Mouse (Mus musculus) forebrain, embryonic 10.5 days (tissue): ENCODE results near the gene Wnt6. TPM values are rescaled to one million over a fixed set of nuclear protein-coding genes. Genes with fewer than 3 reads are reported as not detected.
A peak's percentile ranks its signal among the peaks of the same experiment; 100 is the strongest.
"Not testable (repeated sequence)": the region's sequence is repeated elsewhere in the genome, so short reads cannot be mapped to it uniquely, and the experiment has no call there.

Source experiments
- DNase-seq: peaks from one replicate; pipeline ENCODE4 v3.0.0-alpha.2; 2017; ENCODE audit warnings: low spot score; ENCODE audit errors: extremely low spot score
- H3K27ac ChIP-seq: fragments of 300-500 bp; sonication (generic); 2 replicates; pipeline ENCODE4 v1.5.1; 2016; ENCODE audit warnings: mild to moderate bottlenecking
- H3K27me3 ChIP-seq: fragments of 300-500 bp; sonication (generic); 2 replicates; pipeline ENCODE4 v1.6.1; 2016; ENCODE audit warnings: mild to moderate bottlenecking; ENCODE audit not compliant: poor library complexity, severe bottlenecking
- H3K36me3 ChIP-seq: fragments of 300-500 bp; sonication (generic); replicated peaks from 2 replicates; pipeline ENCODE4 v1.6.1; 2016; ENCODE audit warnings: mild to moderate bottlenecking, moderate library complexity
- H3K4me1 ChIP-seq: fragments of 300-500 bp; sonication (generic); 2 replicates; pipeline ENCODE4 v1.6.1; 2016
- H3K4me3 ChIP-seq: fragments of 300-500 bp; sonication (generic); 2 replicates; pipeline ENCODE4 v1.5.1; 2016; ENCODE audit warnings: mild to moderate bottlenecking, moderate library complexity
- H3K9me3 ChIP-seq: fragments of 300-500 bp; sonication (generic); 2 replicates; pipeline ENCODE4 v1.6.1; 2016; ENCODE audit warnings: mild to moderate bottlenecking, moderate library complexity
- WGBS: fragments of 180-500 bp; shearing (Covaris S2); methylation state at CpG from one replicate; pipeline ENCODE4 v1.1.7; 2016; 5-methylcytosine and 5-hydroxymethylcytosine counted together
- polyA plus RNA-seq: library from polyadenylated mRNA; unstranded; fragments of >200 nt; fragmentation: Nextera tagmentation; extraction: Ambion mirVana; gene quantifications from 2 replicates; pipeline ENCODE4 v1.2.1, GENCODE M21; 2016

Wnt6 gene
- polyA plus RNA-seq, 1 experiment from 2014 or later, result 9.1 TPM

- Histone ChIP-seq H3K27me3 (peaks cover 100% of the 10 kb centered on the region), H3K9me3 (no peaks in the 10 kb centered on the region), H3K36me3 (no peaks in the 10 kb centered on the region), H3K4me1 (peaks cover 79% of the 10 kb centered on the region), H3K4me3 (peak overlapping the region; percentile 58), H3K27ac (peak overlapping the region; percentile 53)
- peak; percentile 76 for DNase-seq
- under 1% methylated on average over 57 of the region's 57 CpGs for WGBS
These were observed 31.3 kb downstream of the Wnt6 start for GRCm38 (mm10) chr1:74802795-74803656.

- Histone ChIP-seq H3K9me3 (no peaks in the 10 kb centered on the region), H3K4me1 (peaks cover 76% of the 10 kb centered on the region), H3K27ac (no peak overlapping the region), H3K27me3 (peaks cover 100% of the 10 kb centered on the region), H3K36me3 (no peaks in the 10 kb centered on the region), H3K4me3 (no peak overlapping the region)
- 4% methylated on average over 10 of the region's 10 CpGs for WGBS
- no peak for DNase-seq
These were observed 32.6 kb downstream of the Wnt6 start for GRCm38 (mm10) chr1:74804211-74804870.

- Histone ChIP-seq H3K4me1 (peaks cover 65% of the 10 kb centered on the region), H3K27ac (no peak overlapping the region)
- WGBS, result 9% methylated on average over 4 of the region's 4 CpGs
These were observed 33.7 kb downstream of the Wnt6 start for GRCm38 (mm10) chr1:74805340-74805835.

GRCm38 (mm10) chr1:74805843-74806242, 34.2 kb downstream of the Wnt6 start:
- H3K4me1 ChIP-seq, result peaks cover 61% of the 10 kb centered on the region

More at GRCm38 (mm10) chr1:74805340-74805835, 33.7 kb downstream of the Wnt6 start:
- no peaks in the 10 kb centered on the region for H3K36me3 ChIP-seq
- no peak for DNase-seq
- peaks cover 100% of the 10 kb centered on the region for H3K27me3 ChIP-seq
- H3K9me3 ChIP-seq, result no peaks in the 10 kb centered on the region
- H3K4me3 ChIP-seq, result no peak overlapping the region

GRCm38 (mm10) chr1:74806360-74807311, 34.9 kb downstream of the Wnt6 start:
- no peaks in the 10 kb centered on the region for H3K9me3 ChIP-seq
- DNase-seq, result peak; percentile 59
- H3K27me3 ChIP-seq, result peaks cover 100% of the 10 kb centered on the region
- peak overlapping the region; percentile 47 for H3K4me3 ChIP-seq
- H3K36me3 ChIP-seq, result no peaks in the 10 kb centered on the region
- WGBS, result under 1% methylated on average over 38 of the region's 38 CpGs
- H3K27ac ChIP-seq, result peak overlapping the region; percentile 44; the same call in 1 of the 2 replicates
- H3K4me1 ChIP-seq, result peaks cover 58% of the 10 kb centered on the region

More at GRCm38 (mm10) chr1:74805843-74806242, 34.2 kb downstream of the Wnt6 start:
- Histone ChIP-seq H3K4me3 (no peak overlapping the region), H3K27ac (no peak overlapping the region), H3K36me3 (no peaks in the 10 kb centered on the region), H3K9me3 (no peaks in the 10 kb centered on the region), H3K27me3 (peaks cover 100% of the 10 kb centered on the region)
- 5% methylated on average over 5 of the region's 5 CpGs for WGBS
- no peak for DNase-seq

GRCm38 (mm10) chr1:74807551-74808071, 35.9 kb downstream of the Wnt6 start:
- DNase-seq, result no peak
- no peaks in the 10 kb centered on the region for H3K36me3 ChIP-seq
- H3K9me3 ChIP-seq, result no peaks in the 10 kb centered on the region
- WGBS, result 4% methylated on average over 23 of the region's 23 CpGs
- H3K4me1 ChIP-seq, result peaks cover 57% of the 10 kb centered on the region
- peak overlapping the region; percentile 47 for H3K4me3 ChIP-seq
- H3K27me3 ChIP-seq, result peaks cover 100% of the 10 kb centered on the region
- H3K27ac ChIP-seq, result 0 out of 2 replicates have a peak overlapping the region, but pooled peaks have one; percentile 44

- no peaks in the 10 kb centered on the region for H3K9me3 ChIP-seq
- no peak overlapping the region for H3K27ac ChIP-seq
- WGBS, result under 1% methylated on average over 16 of the region's 16 CpGs
- peak overlapping the region; percentile 47 for H3K4me3 ChIP-seq
- no peaks in the 10 kb centered on the region for H3K36me3 ChIP-seq
- H3K27me3 ChIP-seq, result peaks cover 100% of the 10 kb centered on the region
- peak; percentile 91 for DNase-seq
- peaks cover 52% of the 10 kb centered on the region for H3K4me1 ChIP-seq
These were observed 36.4 kb downstream of the Wnt6 start for GRCm38 (mm10) chr1:74808078-74808477.

- Histone ChIP-seq H3K4me1 (peaks cover 43% of the 10 kb centered on the region), H3K27me3 (peaks cover 98% of the 10 kb centered on the region), H3K4me3 (no peak overlapping the region), H3K36me3 (no peaks in the 10 kb centered on the region), H3K9me3 (no peaks in the 10 kb centered on the region), H3K27ac (no peak overlapping the region)
- 57% methylated on average over 10 of the region's 10 CpGs for WGBS
- DNase-seq, result no peak
These were observed 37.3 kb downstream of the Wnt6 start for GRCm38 (mm10) chr1:74809007-74809406.

- Histone ChIP-seq H3K4me3 (no peak overlapping the region), H3K36me3 (no peaks in the 10 kb centered on the region), H3K27me3 (peaks cover 38% of the 10 kb centered on the region), H3K9me3 (no peaks in the 10 kb centered on the region), H3K27ac (no peak overlapping the region), H3K4me1 (peaks cover 19% of the 10 kb centered on the region)
- WGBS, result 78% methylated on average over 9 of the region's 9 CpGs
- DNase-seq, result no peak
These were observed 43.4 kb downstream of the Wnt6 start for GRCm38 (mm10) chr1:74814931-74815647.

GRCm38 (mm10) chr1:74815965-74816364, 44.3 kb downstream of the Wnt6 start:
- 92% methylated on average over 6 of the region's 6 CpGs for WGBS
- H3K9me3 ChIP-seq, H3K4me3 ChIP-seq, H3K27ac ChIP-seq, H3K36me3 ChIP-seq, DNase-seq: not testable (repeated sequence)
- Histone ChIP-seq H3K27me3 (peaks cover 29% of the 10 kb centered on the region), H3K4me1 (peaks cover 19% of the 10 kb centered on the region)

- H3K9me3 ChIP-seq, result no peaks in the 10 kb centered on the region
- H3K4me1 ChIP-seq, result peaks cover 19% of the 10 kb centered on the region
- H3K27ac ChIP-seq, result peak overlapping the region; percentile 94
- H3K27me3 ChIP-seq, result peaks cover 23% of the 10 kb centered on the region
- WGBS, result 8% methylated on average over 38 of the region's 38 CpGs
- H3K36me3 ChIP-seq, result no peaks in the 10 kb centered on the region
- DNase-seq, result peak; percentile 91
- H3K4me3 ChIP-seq, result peak overlapping the region; percentile 77
These were observed 45.0 kb downstream of the Wnt6 start for GRCm38 (mm10) chr1:74816612-74817199.
